Mouse (Mus musculus) small intestine, adult 2 months (tissue): ENCODE data around the gene Gcdh.

Experiments used
- CTCF ChIP-seq: fragments of 200-500 bp; IDR thresholded peaks from 2 replicates; pipeline ENCODE4 v1.5.1; 2012; ENCODE audit warnings: low read depth, mild to moderate bottlenecking, control low read depth, inconsistent platforms, low read length, moderate library complexity, mixed read lengths; ENCODE audit not compliant: insufficient replicate concordance, insufficient read length; ENCODE audit errors: extremely low read depth
- POLR2A ChIP-seq: fragments of 200-500 bp; IDR thresholded peaks from 2 replicates; pipeline ENCODE4 v1.6.1; 2012; ENCODE audit warnings: low read depth, mild to moderate bottlenecking, control low read depth, inconsistent platforms, low read length, moderate library complexity

GRCm38 (mm10) chr8:84877297-84878035, 16.3 kb downstream of the Gcdh start:
- TF ChIP-seq POLR2A = no peak
- TF ChIP-seq CTCF = no peak
